Mouse (Mus musculus) ovary, postnatal 10 days (tissue): ENCODE data around the gene Id3.

ENCODE experiments used
- DNase-seq: peaks from one replicate; pipeline ENCODE4 v3.0.0; 2022; ENCODE audit warnings: low spot score

The Id3 gene

GRCm38 (mm10) chr4:136178475-136178921, 35.2 kb downstream of the Id3 start:
- no peak for DNase-seq

DNA sequence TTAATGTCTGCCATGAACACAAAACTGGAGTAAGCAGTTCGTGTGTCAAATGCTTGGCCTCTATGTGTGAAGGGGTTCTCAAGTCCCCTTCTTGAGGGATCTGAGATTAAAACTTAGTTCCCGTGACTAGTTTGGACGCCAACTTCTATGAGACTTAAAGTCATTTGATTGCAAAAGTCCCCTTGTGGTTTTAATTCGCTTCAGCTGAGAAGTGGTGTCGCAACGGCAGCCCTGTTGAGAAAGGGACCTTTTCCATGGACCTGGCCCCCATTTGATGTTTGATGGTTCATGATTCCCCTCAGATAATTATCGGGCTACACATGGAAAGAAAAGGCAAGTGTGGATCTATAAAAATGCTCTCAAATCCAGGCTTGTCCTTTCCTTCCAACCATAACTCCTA, 36.2 kb downstream of the Id3 start:
- no peak for DNase-seq

GRCm38 (mm10) chr4:136179998-136180397, 36.7 kb downstream of the Id3 start:
- peak; percentile 72 for DNase-seq

GRCm38 (mm10) chr4:136180408-136181330, 37.4 kb downstream of the Id3 start:
- DNase-seq = peak; percentile 48

GRCm38 (mm10) chr4:136181367-136181766, 38.1 kb downstream of the Id3 start:
- no peak for DNase-seq

DNA sequence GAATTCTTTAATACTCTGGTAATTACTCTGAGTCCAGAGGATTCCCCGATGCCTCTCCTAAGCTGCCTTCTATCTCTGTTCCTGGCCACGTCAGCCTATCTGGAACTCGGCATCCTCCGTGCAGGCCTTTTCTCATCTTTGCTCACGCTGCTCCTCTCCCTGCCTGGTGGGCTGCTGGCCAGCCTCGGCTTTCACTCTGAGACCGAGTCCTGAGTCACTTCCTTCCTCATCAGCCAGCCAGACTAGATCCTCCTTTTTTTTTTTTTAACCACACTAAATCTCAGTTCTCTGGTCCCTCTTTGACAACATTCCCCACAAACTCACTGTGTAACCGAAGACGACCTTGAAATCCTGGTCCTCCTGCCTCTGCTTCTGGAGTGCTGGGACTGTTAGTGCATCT, 42.1 kb downstream of the Id3 start:
- DNase-seq = no peak

GRCm38 (mm10) chr4:136186315-136186714, 43.0 kb downstream of the Id3 start:
- DNase-seq = no peak

DNA sequence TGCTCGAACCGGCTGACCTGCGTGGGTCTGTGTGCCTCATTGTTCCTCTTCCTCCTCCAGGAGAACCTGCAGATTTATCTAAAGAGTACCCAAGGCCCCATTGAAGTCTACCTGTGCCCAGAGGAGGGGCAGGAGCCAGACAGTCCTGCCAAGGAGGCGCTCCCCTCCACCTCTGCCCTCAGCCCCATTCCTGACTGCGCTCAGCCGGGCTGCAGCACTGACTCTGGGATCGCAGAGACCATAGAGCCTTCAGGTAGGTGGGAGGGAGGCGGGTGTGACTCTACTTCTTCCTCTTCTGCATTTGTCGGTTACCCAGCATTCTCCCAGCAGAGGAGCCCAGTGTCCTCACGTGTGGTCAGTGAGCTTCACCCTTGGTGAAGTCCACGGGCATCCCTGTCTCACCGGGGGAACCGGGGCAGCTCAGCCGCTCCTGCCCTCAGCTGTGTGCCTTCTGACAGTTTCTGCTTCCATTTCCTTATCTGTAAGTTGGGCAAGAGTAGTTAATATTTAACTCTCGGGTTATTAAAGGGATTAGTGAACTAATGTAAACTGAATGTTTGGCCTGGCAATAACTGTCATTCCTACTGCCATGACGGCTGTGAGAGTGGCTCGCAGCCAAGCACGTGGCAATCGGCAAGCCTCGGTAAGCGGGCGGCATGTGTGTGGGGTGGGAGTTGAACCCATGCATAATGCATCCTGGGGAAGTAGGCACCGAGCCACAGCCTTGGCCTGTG, 43.6 kb downstream of the Id3 start:
- DNase-seq = no peak

- no peak for DNase-seq
These were observed 45.9 kb downstream of the Id3 start for GRCm38 (mm10) chr4:136188973-136189737.

DNA sequence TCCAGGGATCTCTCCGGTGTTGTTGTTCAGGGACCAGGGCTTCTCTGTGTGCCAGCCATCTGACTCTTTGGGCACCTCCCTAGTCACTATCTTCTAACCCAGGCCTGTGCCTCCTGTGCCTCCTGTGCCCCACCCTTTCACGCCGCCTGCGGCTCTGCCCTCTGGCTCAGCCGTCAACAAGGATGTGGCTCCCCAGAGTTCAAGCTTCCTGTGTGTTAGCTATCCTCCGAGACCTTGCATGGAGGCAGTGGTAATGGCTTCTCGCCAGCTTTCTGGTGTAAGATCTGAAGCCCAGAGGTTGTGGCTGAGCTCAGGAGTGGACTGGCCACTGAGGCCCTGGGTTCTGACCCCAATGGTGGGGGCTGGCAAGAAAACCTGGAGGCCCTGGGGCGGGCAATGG, 46.6 kb downstream of the Id3 start:
- DNase-seq = no peak

DNA sequence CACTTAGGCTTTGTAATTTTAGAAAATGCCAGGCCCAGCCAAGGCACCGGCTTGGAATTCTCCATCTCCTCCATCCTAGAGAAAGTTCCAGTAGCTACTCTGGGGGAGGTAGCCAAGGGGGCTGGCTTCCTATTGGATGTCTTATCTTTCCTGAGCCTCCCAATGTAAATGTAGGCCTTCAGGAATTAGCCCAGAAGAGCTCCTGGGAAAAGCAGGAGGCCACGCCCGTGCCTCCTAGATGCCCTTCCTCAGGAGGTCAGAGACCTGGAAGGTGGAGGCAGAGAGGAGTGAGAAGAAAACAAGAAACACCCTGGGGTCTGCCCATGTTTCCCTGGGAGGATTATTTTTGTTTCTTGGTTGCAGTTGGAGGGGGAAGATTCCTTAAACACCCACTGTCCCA, 50.3 kb downstream of the Id3 start:
- no peak for DNase-seq

DNA sequence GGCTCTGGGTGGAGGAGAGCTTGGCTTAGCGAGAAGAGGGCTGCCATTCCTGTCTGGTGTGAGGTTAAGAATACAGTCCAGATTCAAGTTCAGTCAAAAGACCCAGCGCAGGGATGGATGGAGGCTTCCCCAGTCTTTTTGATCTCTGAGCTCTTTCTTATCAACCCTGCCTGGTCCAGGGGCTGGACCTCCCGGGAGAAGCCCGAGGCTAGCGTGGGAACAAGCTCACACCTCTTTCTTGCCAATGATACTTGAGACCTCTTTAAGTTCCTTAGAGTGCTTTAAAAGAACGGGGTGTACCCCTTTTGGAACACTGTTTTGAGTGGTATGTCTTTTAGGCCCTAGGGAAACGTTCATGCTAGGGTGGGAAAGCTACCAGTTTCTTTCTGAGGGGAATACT, 51.7 kb downstream of the Id3 start:
- no peak for DNase-seq
